Mouse (Mus musculus) liver, embryonic 15.5 days (tissue): ENCODE measurements around the gene Jmjd8. TPM values are rescaled to one million over a fixed set of nuclear protein-coding genes. Genes with fewer than 3 reads are reported as not detected.
A peak's percentile ranks its signal among the peaks of the same experiment; 100 is the strongest.

Experiments used
- ATAC-seq: fragments of 200-750 bp; cut with Nextera tagmentation; 2 replicates; pipeline ENCODE4 v1.8.0; 2017; ENCODE audit warnings: moderate number of reproducible peaks, mild to moderate bottlenecking, moderate library complexity; ENCODE audit not compliant: insufficient read depth
- H3K27ac ChIP-seq: fragments of 300-500 bp; sonication (generic); replicated peaks from 2 replicates; pipeline ENCODE4 v1.5.1; 2015; ENCODE audit warnings: mild to moderate bottlenecking, inconsistent platforms
- H3K27me3 ChIP-seq: fragments of 300-500 bp; sonication (generic); 2 replicates; pipeline ENCODE4 v1.6.1; 2015; ENCODE audit warnings: mild to moderate bottlenecking, inconsistent platforms
- H3K36me3 ChIP-seq: fragments of 300-500 bp; sonication (generic); replicated peaks from 2 replicates; pipeline ENCODE4 v1.6.1; 2015; ENCODE audit warnings: moderate library complexity, mild to moderate bottlenecking, inconsistent platforms
- H3K4me1 ChIP-seq: fragments of 300-500 bp; sonication (generic); replicated peaks from 2 replicates; pipeline ENCODE4 v1.6.1; 2015; ENCODE audit warnings: inconsistent platforms
- H3K4me2 ChIP-seq: fragments of 300-500 bp; sonication (generic); 2 replicates; pipeline ENCODE4 v1.6.1; 2015; ENCODE audit warnings: moderate library complexity, mild to moderate bottlenecking, inconsistent platforms
- H3K4me3 ChIP-seq: fragments of 300-500 bp; sonication (generic); replicated peaks from 2 replicates; pipeline ENCODE4 v1.5.1; 2015; ENCODE audit warnings: mild to moderate bottlenecking, inconsistent platforms
- H3K9ac ChIP-seq: fragments of 300-500 bp; sonication (generic); 2 replicates; pipeline ENCODE4 v1.6.1; 2015; ENCODE audit warnings: moderate library complexity, mild to moderate bottlenecking, inconsistent platforms
- H3K9me3 ChIP-seq: fragments of 300-500 bp; sonication (generic); replicated peaks from 2 replicates; pipeline ENCODE4 v1.6.1; 2016; ENCODE audit warnings: inconsistent platforms
- WGBS: fragments of 180-500 bp; shearing (Covaris S2); methylation state at CpG from one replicate; pipeline ENCODE4 v1.1.7; 2015; ENCODE audit warnings: mixed read lengths; ENCODE audit not compliant: insufficient replicate concordance; 5-methylcytosine and 5-hydroxymethylcytosine counted together
- polyA plus RNA-seq: library from polyadenylated mRNA; unstranded; fragments of >200 nt; fragmentation: Nextera tagmentation; extraction: Ambion mirVana; gene quantifications from 2 replicates; pipeline ENCODE4 v1.2.1, GENCODE M21; 2015

The Jmjd8 gene
- polyA plus RNA-seq, result 19.6 and 25.2 TPM in 2 replicates

GRCm38 (mm10) chr17:25828712-25829557 lies at the start of gene Jmjd8:
Gene Jmjd8, plus strand, starts transcription at chr17:25828867.
- peak within 1 kb of the TSS; percentile 81 for H3K4me2 ChIP-seq
- peaks cover 72% of the 10 kb centered on the region for H3K4me1 ChIP-seq
- no peaks in the 10 kb centered on the region for H3K27me3 ChIP-seq
- WGBS, result 2% methylated on average over 32 of the region's 32 CpGs
- H3K9me3 ChIP-seq, result no peaks in the 10 kb centered on the region
- peak within 1 kb of the TSS; percentile 69 for H3K27ac ChIP-seq
- no peak for ATAC-seq
- peaks cover 52% of the 10 kb centered on the region for H3K36me3 ChIP-seq
- H3K4me3 ChIP-seq, result peak within 1 kb of the TSS; percentile 65
- peak within 1 kb of the TSS; percentile 61 for H3K9ac ChIP-seq

GRCm38 (mm10) chr17:25781339-25781738 lies 47.3 kb upstream of the Jmjd8 start:
- Histone ChIP-seq H3K9ac (no peak overlapping the region), H3K4me3 (no peak overlapping the region), H3K4me2 (no peak overlapping the region), H3K27ac (no peak overlapping the region), H3K27me3 (no peaks in the 10 kb centered on the region), H3K9me3 (no peaks in the 10 kb centered on the region), H3K4me1 (peaks cover 18% of the 10 kb centered on the region), H3K36me3 (peaks cover 55% of the 10 kb centered on the region)
- ATAC-seq, result no peak
- WGBS, result 73% methylated on average over 6 of the region's 6 CpGs

- peaks cover 47% of the 10 kb centered on the region for H3K36me3 ChIP-seq
- H3K27ac ChIP-seq, result no peak overlapping the region
- no peak overlapping the region for H3K9ac ChIP-seq
- H3K4me2 ChIP-seq, result no peak overlapping the region
- 75% methylated on average over 7 of the region's 7 CpGs for WGBS
- H3K27me3 ChIP-seq, result no peaks in the 10 kb centered on the region
- no peak for ATAC-seq
- no peaks in the 10 kb centered on the region for H3K9me3 ChIP-seq
- no peak overlapping the region for H3K4me3 ChIP-seq
- H3K4me1 ChIP-seq, result peaks cover 18% of the 10 kb centered on the region
Observed at GRCm38 (mm10) chr17:25783086-25783485, 45.6 kb upstream of the Jmjd8 start.

GRCm38 (mm10) chr17:25783861-25784574 lies 44.6 kb upstream of the Jmjd8 start:
- peaks cover 18% of the 10 kb centered on the region for H3K4me1 ChIP-seq
- no peak overlapping the region for H3K27ac ChIP-seq
- peaks cover 44% of the 10 kb centered on the region for H3K36me3 ChIP-seq
- no peak overlapping the region for H3K9ac ChIP-seq
- ATAC-seq, result no peak
- no peak overlapping the region for H3K4me3 ChIP-seq
- 81% methylated on average over 15 of the region's 15 CpGs for WGBS
- H3K9me3 ChIP-seq, result no peaks in the 10 kb centered on the region
- H3K27me3 ChIP-seq, result no peaks in the 10 kb centered on the region
- H3K4me2 ChIP-seq, result peak overlapping the region; percentile 87

GRCm38 (mm10) chr17:25785281-25785745 lies 43.4 kb upstream of the Jmjd8 start, which contains the start of gene Haghl:
Gene Haghl, minus strand, starts transcription at chr17:25785673.
- Histone ChIP-seq H3K36me3 (peaks cover 40% of the 10 kb centered on the region), H3K27ac (peak within 1 kb of the TSS; percentile 74), H3K9me3 (no peaks in the 10 kb centered on the region), H3K4me1 (peaks cover 19% of the 10 kb centered on the region), H3K4me3 (peak within 1 kb of the TSS; percentile 80), H3K4me2 (peak within 1 kb of the TSS; percentile 87), H3K27me3 (no peaks in the 10 kb centered on the region), H3K9ac (peak within 1 kb of the TSS; percentile 68)
- under 1% methylated on average over 23 of the region's 23 CpGs for WGBS
- ATAC-seq, result peak; percentile 86

GRCm38 (mm10) chr17:25786280-25786679 lies 42.4 kb upstream of the Jmjd8 start, which contains the start of gene Ccdc78:
Gene Ccdc78, plus strand, starts transcription at chr17:25786580.
- ATAC-seq, result no peak
- WGBS, result 71% methylated on average over 3 of the region's 3 CpGs
- peaks cover 30% of the 10 kb centered on the region for H3K36me3 ChIP-seq
- H3K9me3 ChIP-seq, result no peaks in the 10 kb centered on the region
- H3K4me2 ChIP-seq, result peak within 1 kb of the TSS; percentile 87
- peak within 1 kb of the TSS; percentile 80 for H3K4me3 ChIP-seq
- peak within 1 kb of the TSS; percentile 74 for H3K27ac ChIP-seq
- peaks cover 28% of the 10 kb centered on the region for H3K4me1 ChIP-seq
- H3K9ac ChIP-seq, result peak within 1 kb of the TSS; percentile 68
- H3K27me3 ChIP-seq, result no peaks in the 10 kb centered on the region

- 73% methylated on average over 9 of the region's 9 CpGs for WGBS
- H3K4me2 ChIP-seq, result no peak overlapping the region
- no peak overlapping the region for H3K4me3 ChIP-seq
- H3K9me3 ChIP-seq, result no peaks in the 10 kb centered on the region
- no peak for ATAC-seq
- no peak overlapping the region for H3K9ac ChIP-seq
- peaks cover 35% of the 10 kb centered on the region for H3K4me1 ChIP-seq
- peaks cover 24% of the 10 kb centered on the region for H3K36me3 ChIP-seq
- no peaks in the 10 kb centered on the region for H3K27me3 ChIP-seq
- H3K27ac ChIP-seq, result no peak overlapping the region
Observed at GRCm38 (mm10) chr17:25786781-25787504, 41.7 kb upstream of the Jmjd8 start.

- peak overlapping the region; percentile 68 for H3K9ac ChIP-seq
- peaks cover 13% of the 10 kb centered on the region for H3K36me3 ChIP-seq
- H3K4me2 ChIP-seq, result peak overlapping the region; percentile 95
- H3K4me1 ChIP-seq, result peaks cover 49% of the 10 kb centered on the region
- WGBS, result 33% methylated on average over 19 of the region's 19 CpGs
- H3K27ac ChIP-seq, result peak overlapping the region; percentile 89
- peak overlapping the region; percentile 84 for H3K4me3 ChIP-seq
- no peaks in the 10 kb centered on the region for H3K9me3 ChIP-seq
- no peak for ATAC-seq
- H3K27me3 ChIP-seq, result no peaks in the 10 kb centered on the region
Observed at GRCm38 (mm10) chr17:25791320-25791842, 37.3 kb upstream of the Jmjd8 start.

GRCm38 (mm10) chr17:25791843-25792527 lies 36.7 kb upstream of the Jmjd8 start:
- H3K4me3 ChIP-seq, result peak overlapping the region; percentile 84
- under 1% methylated on average over 45 of the region's 45 CpGs for WGBS
- peak overlapping the region; percentile 68 for H3K9ac ChIP-seq
- peak overlapping the region; percentile 95 for H3K4me2 ChIP-seq
- H3K9me3 ChIP-seq, result no peaks in the 10 kb centered on the region
- peaks cover 13% of the 10 kb centered on the region for H3K36me3 ChIP-seq
- H3K4me1 ChIP-seq, result peaks cover 55% of the 10 kb centered on the region
- peak; percentile 71 for ATAC-seq
- no peaks in the 10 kb centered on the region for H3K27me3 ChIP-seq
- H3K27ac ChIP-seq, result peak overlapping the region; percentile 89

GRCm38 (mm10) chr17:25792615-25793014 lies 36.1 kb upstream of the Jmjd8 start, which contains the start of gene Fam173a:
Gene Fam173a, minus strand, starts transcription at chr17:25792901.
- peak within 1 kb of the TSS; percentile 68 for H3K9ac ChIP-seq
- peaks cover 61% of the 10 kb centered on the region for H3K4me1 ChIP-seq
- H3K4me3 ChIP-seq, result peak within 1 kb of the TSS; percentile 84
- H3K27me3 ChIP-seq, result no peaks in the 10 kb centered on the region
- H3K9me3 ChIP-seq, result no peaks in the 10 kb centered on the region
- peak; percentile 53 for ATAC-seq
- H3K4me2 ChIP-seq, result peak within 1 kb of the TSS; percentile 95
- H3K36me3 ChIP-seq, result peaks cover 13% of the 10 kb centered on the region
- under 1% methylated on average over 14 of the region's 14 CpGs for WGBS
- H3K27ac ChIP-seq, result peak within 1 kb of the TSS; percentile 89
